Mouse (Mus musculus): Measurements from ENCODE around the gene Cldn8. TPM values are rescaled to one million over a fixed set of nuclear protein-coding genes. Genes with fewer than 3 reads are reported as not detected.

Gene Cldn8
- under 1 TPM in 1 of 2 experiments, not detected in 1; 0.51 TPM for polyA plus RNA-seq (2017; shearing (Covaris generic))

GRCm38 (mm10) chr16:88563045-88563913 lies at the start of gene Cldn8:
Gene Cldn8, minus strand, starts transcription at chr16:88563183.

GRCm38 (mm10) chr16:88611922-88612321 lies 48.9 kb upstream of the Cldn8 start, which contains the start of gene Krtap24-1:
Gene Krtap24-1, minus strand, starts transcription at chr16:88612279.

Other genes with a start within 250 kb of the Cldn8 start
- gene Cldn17, start 56.2 kb downstream of the Cldn8 start, polyA plus RNA-seq (2017; shearing (Covaris generic)) = not detected
- not detected for gene Krtap24-1, start 49.1 kb upstream of the Cldn8 start, polyA plus RNA-seq (2017; shearing (Covaris generic))
- gene 2310079G19Rik, start 64.5 kb upstream of the Cldn8 start, polyA plus RNA-seq (2017; shearing (Covaris generic)) = not detected
- gene Krtap26-1, start 84.6 kb upstream of the Cldn8 start, polyA plus RNA-seq (2017; shearing (Covaris generic)) = under 1 TPM in 1 of 2 experiments, not detected in 1; 0.29 TPM
- not detected for gene Krtap27-1, start 108.5 kb upstream of the Cldn8 start, polyA plus RNA-seq (2017; shearing (Covaris generic))
- not detected for gene 2310061N02Rik, start 144.8 kb upstream of the Cldn8 start, polyA plus RNA-seq (2017; shearing (Covaris generic))
- under 1 TPM in 1 of 2 experiments, not detected in 1; 0.51 TPM for gene Krtap13-1, start 165.7 kb upstream of the Cldn8 start, polyA plus RNA-seq (2017; shearing (Covaris generic))
- not detected for gene Krtap13, start 188.5 kb upstream of the Cldn8 start, polyA plus RNA-seq (2017; shearing (Covaris generic))
- gene 2310034C09Rik, start 195.7 kb upstream of the Cldn8 start, polyA plus RNA-seq (2017; shearing (Covaris generic)) = not detected
- gene 2310057N15Rik, start 211.0 kb upstream of the Cldn8 start, polyA plus RNA-seq (2017; shearing (Covaris generic)) = not detected
- not detected for gene Gm5965, start 214.7 kb upstream of the Cldn8 start, polyA plus RNA-seq (2017; shearing (Covaris generic))
- gene Gm20741, start 249.0 kb upstream of the Cldn8 start, polyA plus RNA-seq (2017; shearing (Covaris generic)) = not detected